Comparison of ENCODE assay signal across 15 mouse cellular contexts in the genomic region with DNA sequence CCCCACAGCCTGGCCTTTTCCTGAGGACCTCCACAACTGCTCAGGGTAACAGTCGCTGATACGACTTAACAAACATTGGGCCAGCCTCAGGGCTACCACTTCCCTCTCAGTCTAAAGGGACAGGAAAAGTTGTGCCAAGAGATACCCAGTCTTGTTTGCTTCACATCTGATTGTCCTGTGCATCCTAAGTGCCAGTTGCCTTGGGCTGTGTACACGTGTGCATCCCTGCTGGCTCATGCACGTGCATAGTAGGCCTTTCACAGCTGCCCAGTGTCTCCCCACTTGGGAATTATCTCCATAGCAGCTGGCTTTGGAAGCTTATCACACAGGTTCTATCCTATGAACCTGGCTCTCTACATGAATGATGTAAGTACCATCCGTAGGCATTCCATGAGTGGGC. TPM values are rescaled to one million over a fixed set of nuclear protein-coding genes. Genes with fewer than 3 reads are reported as not detected.
A peak's percentile ranks its signal among the peaks of the same experiment; 100 is the strongest.
DNase-seq lines count a peak whose midpoint lies in the region; ATAC-seq and TF ChIP-seq lines count a peak whose summit lies in the region.
"Had no signal": no experiment of that assay in that cellular context is flagged by ENCODE, and none has a peak within 500 bp of the region (broad histone marks: within the 10 kb centered on the region; RNA-seq: fewer than 3 reads in every experiment).

No protein-coding gene starts in this region.

- no peak overlapping the region for H3K4me3 ChIP-seq in liver, embryonic 13.5 days (replicated peaks)
- H3K4me3 ChIP-seq in liver, embryonic 12.5 days: no peak overlapping the region
- no peak overlapping the region for H3K4me3 ChIP-seq in embryonic fibroblast, embryonic 13.5 days (ENCODE audit: insufficient read depth, low read length)
- H3K4me3 ChIP-seq in megakaryocyte, embryonic 14.5 days (replicated peaks): peak overlapping the region; percentile 84
- H3K4me3 ChIP-seq in kidney, embryonic 15.5 days (replicated peaks): no peak overlapping the region
- no peak overlapping the region for H3K4me3 ChIP-seq in left cerebral cortex, adult 2 months
- H3K4me3 ChIP-seq: embryonic facial prominence, embryonic 13.5 days; erythroblast, embryonic 14.5 days; forebrain, embryonic 10.5 days; heart, embryonic 15.5 days; hindbrain, embryonic 13.5 days had no signal

- H3K4me2 ChIP-seq in liver, embryonic 13.5 days: no peak overlapping the region
- H3K4me2 ChIP-seq in liver, embryonic 12.5 days: no peak overlapping the region
- H3K4me2 ChIP-seq in kidney, embryonic 15.5 days: no peak overlapping the region
- H3K4me2 ChIP-seq: embryonic facial prominence, embryonic 13.5 days; heart, embryonic 11.5 days; heart, embryonic 15.5 days; hindbrain, embryonic 13.5 days had no signal

- WGBS in liver, embryonic 13.5 days (ENCODE audit: insufficient replicate concordance): 55% methylated on average over 5 of the region's 5 CpGs
- WGBS in liver, embryonic 12.5 days (ENCODE audit: insufficient replicate concordance): 62% methylated on average over 5 of the region's 5 CpGs
- WGBS in kidney, embryonic 15.5 days: 85% methylated on average over 5 of the region's 5 CpGs

- no peak overlapping the region for H3K27ac ChIP-seq in liver, embryonic 13.5 days
- H3K27ac ChIP-seq in liver, embryonic 12.5 days: no peak overlapping the region
- 0 out of 2 replicates have a peak overlapping the region, but pooled peaks have one; percentile 12 for H3K27ac ChIP-seq in embryonic fibroblast, embryonic 13.5 days (ENCODE audit: insufficient read depth, low read length)
- H3K27ac ChIP-seq in kidney, embryonic 15.5 days: no peak overlapping the region
- no peak overlapping the region for H3K27ac ChIP-seq in left cerebral cortex, adult 2 months
- H3K27ac ChIP-seq: embryonic facial prominence, embryonic 13.5 days; forebrain, embryonic 10.5 days; heart, embryonic 15.5 days; hindbrain, embryonic 13.5 days; hindbrain, postnatal 0 days had no signal

- H3K9me3 ChIP-seq in liver, embryonic 13.5 days (replicated peaks): no peaks in the 10 kb centered on the region
- H3K9me3 ChIP-seq in liver, embryonic 12.5 days (replicated peaks): no peaks in the 10 kb centered on the region
- no peaks in the 10 kb centered on the region for H3K9me3 ChIP-seq in megakaryocyte, embryonic 14.5 days
- H3K9me3 ChIP-seq in kidney, embryonic 15.5 days (replicated peaks): no peaks in the 10 kb centered on the region
- H3K9me3 ChIP-seq: embryonic facial prominence, embryonic 13.5 days; forebrain, embryonic 10.5 days; heart, embryonic 15.5 days; hindbrain, embryonic 13.5 days had no signal

- no peaks in the 10 kb centered on the region for H3K27me3 ChIP-seq in liver, embryonic 13.5 days
- no peaks in the 10 kb centered on the region for H3K27me3 ChIP-seq in liver, embryonic 12.5 days (replicated peaks)
- H3K27me3 ChIP-seq in megakaryocyte, embryonic 14.5 days (replicated peaks): no peaks in the 10 kb centered on the region
- H3K27me3 ChIP-seq in kidney, embryonic 15.5 days: no peaks in the 10 kb centered on the region
- H3K27me3 ChIP-seq: embryonic facial prominence, embryonic 13.5 days; heart, embryonic 15.5 days; hindbrain, embryonic 13.5 days had no signal

- no peak for TF ChIP-seq POLR2A in embryonic fibroblast, embryonic 13.5 days (IDR thresholded peaks at IDR 0.05; ENCODE audit: low read depth, low read length)

- no peak for DNase-seq in liver, embryonic 13.5 days
- DNase-seq in left cerebral cortex, adult 2 months (ENCODE audit: extremely low spot score in 1 of 2, low spot score in 2 of 2): no peak

- H3K4me1 ChIP-seq in liver, embryonic 13.5 days (replicated peaks): no peaks in the 10 kb centered on the region
- H3K4me1 ChIP-seq in liver, embryonic 12.5 days: 0 out of 2 replicates have a peak, but pooled peaks cover 5% of the 10 kb centered on the region
- H3K4me1 ChIP-seq in embryonic fibroblast, embryonic 13.5 days (ENCODE audit: control insufficient read depth, insufficient read depth, low read length): peaks cover 14% of the 10 kb centered on the region; the same call in 1 of the 2 replicates
- peaks cover 100% of the 10 kb centered on the region for H3K4me1 ChIP-seq in megakaryocyte, embryonic 14.5 days
- no peaks in the 10 kb centered on the region; the same call in 1 of the 2 replicates for H3K4me1 ChIP-seq in kidney, embryonic 15.5 days
- H3K4me1 ChIP-seq: embryonic facial prominence, embryonic 13.5 days; forebrain, embryonic 10.5 days; hindbrain, embryonic 13.5 days had no signal

- intact Hi-C loops in left cerebral cortex, adult 2 months (cut with DNase I): no loop called here

- ATAC-seq in liver, embryonic 13.5 days (ENCODE audit: low read depth): peak; percentile 18; the same call in 1 of the 2 replicates
- ATAC-seq in liver, embryonic 12.5 days: no peak
- ATAC-seq in kidney, embryonic 15.5 days (replicated peaks; ENCODE audit: low FRiP score): no peak
- ATAC-seq in CD4-positive, CD25-positive, alpha-beta regulatory T cell, adult 4 months: no peak
- ATAC-seq: forebrain, embryonic 14.5 days; hindbrain, postnatal 0 days had no signal

- H3K36me3 ChIP-seq in liver, embryonic 13.5 days: peaks cover 32% of the 10 kb centered on the region
- H3K36me3 ChIP-seq in liver, embryonic 12.5 days: peaks cover 22% of the 10 kb centered on the region
- peaks cover 72% of the 10 kb centered on the region for H3K36me3 ChIP-seq in megakaryocyte, embryonic 14.5 days (replicated peaks; ENCODE audit: low read length)
- no peaks in the 10 kb centered on the region for H3K36me3 ChIP-seq in kidney, embryonic 15.5 days
- H3K36me3 ChIP-seq: embryonic facial prominence, embryonic 13.5 days; heart, embryonic 15.5 days had no signal

- no peak for TF ChIP-seq CTCF in embryonic fibroblast, embryonic 13.5 days (IDR thresholded peaks at IDR 0.05; ENCODE audit: borderline replicate concordance, insufficient read depth, low read length)
- no peak for TF ChIP-seq CTCF in left cerebral cortex, adult 2 months (IDR thresholded peaks at IDR 0.05)

- H3K9ac ChIP-seq in liver, embryonic 13.5 days: no peak overlapping the region
- H3K9ac ChIP-seq in liver, embryonic 12.5 days: no peak overlapping the region
- H3K9ac ChIP-seq in kidney, embryonic 15.5 days: no peak overlapping the region
- H3K9ac ChIP-seq: embryonic facial prominence, embryonic 13.5 days; heart, embryonic 15.5 days; hindbrain, embryonic 13.5 days had no signal

RNA-seq across cellular contexts. Expression of a gene that starts 25.4 kb away (rescaled TPM):
- 0.39 and 0.58 TPM in 2 replicates for polyA plus RNA-seq in liver, embryonic 13.5 days (2015; fragmentation: Nextera tagmentation; extraction: Ambion mirVana)
- 0.39 and 0.41 TPM in 2 replicates for polyA plus RNA-seq in liver, embryonic 12.5 days (2016; fragmentation: Nextera tagmentation; extraction: Ambion mirVana)
- 7.5 and 14.5 TPM in 2 replicates for polyA plus RNA-seq in embryonic fibroblast, embryonic 13.5 days (2011; ENCODE audit: insufficient read length, low read depth, missing spikeins)
- 4.6 and 10.6 TPM in 2 replicates for polyA plus RNA-seq in megakaryocyte, embryonic 14.5 days (2012; ENCODE audit: insufficient read depth, low replicate concordance)
- 3.3 and 4.0 TPM in 2 replicates for polyA plus RNA-seq in kidney, embryonic 15.5 days (2015; fragmentation: Nextera tagmentation; extraction: Ambion mirVana)
- total RNA-seq in left cerebral cortex, adult 2 months (2021): 1 to 10 TPM; 5.3 to 7.8 TPM
- not detected for polyA plus RNA-seq in CD4-positive, CD25-positive, alpha-beta regulatory T cell, adult 4 months (2017; shearing (Covaris generic))

RNA-seq across cellular contexts. Expression of a gene that starts 57.8 kb away (rescaled TPM):
- polyA plus RNA-seq in liver, embryonic 13.5 days (2015; fragmentation: Nextera tagmentation; extraction: Ambion mirVana): 11.3 and 13.0 TPM in 2 replicates
- 14.1 and 14.4 TPM in 2 replicates for polyA plus RNA-seq in liver, embryonic 12.5 days (2016; fragmentation: Nextera tagmentation; extraction: Ambion mirVana)
- 14.5 and 16.6 TPM in 2 replicates for polyA plus RNA-seq in embryonic fibroblast, embryonic 13.5 days (2011; ENCODE audit: insufficient read length, low read depth, missing spikeins)
- 11.6 TPM in 1 of 2 replicates, not detected in the other for polyA plus RNA-seq in megakaryocyte, embryonic 14.5 days (2012; ENCODE audit: insufficient read depth, low replicate concordance)
- 21.4 and 22.3 TPM in 2 replicates for polyA plus RNA-seq in kidney, embryonic 15.5 days (2015; fragmentation: Nextera tagmentation; extraction: Ambion mirVana)
- 10 to 100 TPM; 14.8 to 16.4 TPM for total RNA-seq in left cerebral cortex, adult 2 months (2021)
- 1 to 10 TPM; 9.6 to 9.7 TPM for polyA plus RNA-seq in CD4-positive, CD25-positive, alpha-beta regulatory T cell, adult 4 months (2017; shearing (Covaris generic))

RNA-seq across cellular contexts. Expression of a gene that starts 57.9 kb away (rescaled TPM):
- 3.9 and 4.4 TPM in 2 replicates for polyA plus RNA-seq in liver, embryonic 13.5 days (2015; fragmentation: Nextera tagmentation; extraction: Ambion mirVana)
- 8.5 and 8.7 TPM in 2 replicates for polyA plus RNA-seq in liver, embryonic 12.5 days (2016; fragmentation: Nextera tagmentation; extraction: Ambion mirVana)
- polyA plus RNA-seq in embryonic fibroblast, embryonic 13.5 days (2011; ENCODE audit: insufficient read length, low read depth, missing spikeins): 46.3 and 50.5 TPM in 2 replicates
- polyA plus RNA-seq in megakaryocyte, embryonic 14.5 days (2012; ENCODE audit: insufficient read depth, low replicate concordance): 1.8 and 2.7 TPM in 2 replicates
- polyA plus RNA-seq in kidney, embryonic 15.5 days (2015; fragmentation: Nextera tagmentation; extraction: Ambion mirVana): 21.1 and 21.7 TPM in 2 replicates
- 10 to 100 TPM; 86.5 to 92.0 TPM for total RNA-seq in left cerebral cortex, adult 2 months (2021)
- 10 to 100 TPM; 11.0 to 11.6 TPM for polyA plus RNA-seq in CD4-positive, CD25-positive, alpha-beta regulatory T cell, adult 4 months (2017; shearing (Covaris generic))
